Mouse (Mus musculus) small intestine, adult 2 months (tissue): ENCODE measurements around the gene Eef1akmt3.

Experiments
- CTCF ChIP-seq: fragments of 200-500 bp; IDR thresholded peaks from 2 replicates; pipeline ENCODE4 v1.5.1; 2012; ENCODE audit warnings: low read depth, mild to moderate bottlenecking, control low read depth, inconsistent platforms, low read length, moderate library complexity, mixed read lengths; ENCODE audit not compliant: insufficient replicate concordance, insufficient read length; ENCODE audit errors: extremely low read depth
- POLR2A ChIP-seq: fragments of 200-500 bp; IDR thresholded peaks from 2 replicates; pipeline ENCODE4 v1.6.1; 2012; ENCODE audit warnings: low read depth, mild to moderate bottlenecking, control low read depth, inconsistent platforms, low read length, moderate library complexity

DNA sequence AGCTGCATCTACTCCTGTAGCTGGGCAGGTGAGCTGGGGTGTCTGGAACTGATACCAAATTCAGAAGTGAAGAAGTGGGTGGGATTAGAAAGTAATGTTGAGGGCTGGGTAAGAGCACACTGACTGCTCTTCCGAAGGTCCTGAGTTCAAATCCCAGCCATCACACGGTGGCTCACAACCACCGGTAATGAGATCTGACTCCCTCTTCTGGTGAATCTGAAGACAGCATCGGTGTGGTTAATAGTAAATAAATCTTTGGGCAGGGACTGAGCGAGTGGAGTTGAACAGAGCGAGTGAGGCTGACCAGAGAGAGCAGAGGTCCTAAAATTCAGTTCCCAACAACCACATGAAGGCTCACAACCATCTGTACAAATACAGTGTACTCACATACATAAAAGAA is 44.3 kb upstream of the Eef1akmt3 start:
- TF ChIP-seq CTCF: no peak
- TF ChIP-seq POLR2A: no peak
